Mouse (Mus musculus) ES-E14 (cell line): ENCODE results near the gene Gpr135. TPM values are rescaled to one million over a fixed set of nuclear protein-coding genes. Genes with fewer than 3 reads are reported as not detected.

ENCODE experiments used
- DNase-seq: peaks from one replicate; pipeline ENCODE4 v3.0.0-alpha.2; 2013; ENCODE audit warnings: low read depth, low spot score
- H3K27ac ChIP-seq: 2 replicates; pipeline ENCODE4 v1.5.1; 2012; ENCODE audit warnings: low read depth, mild to moderate bottlenecking, low read length, moderate library complexity, mixed read lengths; ENCODE audit not compliant: poor library complexity, insufficient read depth, severe bottlenecking
- H3K36me3 ChIP-seq: 2 replicates; pipeline ENCODE4 v1.6.1; 2012; ENCODE audit warnings: mild to moderate bottlenecking, low read length, moderate library complexity, mixed read lengths; ENCODE audit not compliant: control insufficient read depth, poor library complexity, insufficient read depth, severe bottlenecking
- H3K4me1 ChIP-seq, 2 experiments: fragments of 150-350 bp in 1 of 2; sonication (generic) in 1 of 2; 2 replicates each; pipeline ENCODE4 v1.6.1; 2012; ENCODE audit warnings: low read length in 2 of 2, mild to moderate bottlenecking in 1 of 2, mixed read lengths in 1 of 2; ENCODE audit not compliant: control insufficient read depth in 2 of 2, insufficient read depth in 2 of 2, poor library complexity in 1 of 2
- H3K4me3 ChIP-seq, 2 experiments: fragments of 150-350 bp in 1 of 2; sonication (generic) in 1 of 2; 2 replicates each; pipeline ENCODE4 v1.5.1; 2012; ENCODE audit warnings: low read length in 2 of 2, low read depth in 1 of 2, mild to moderate bottlenecking in 1 of 2, mixed read lengths in 1 of 2; ENCODE audit not compliant: insufficient read depth in 1 of 2, poor library complexity in 1 of 2, severe bottlenecking in 1 of 2
- H3K9ac ChIP-seq: 2 replicates; pipeline ENCODE4 v1.6.1; 2012; ENCODE audit warnings: low read depth, mild to moderate bottlenecking, low read length, mixed read lengths; ENCODE audit not compliant: poor library complexity, insufficient read depth, severe bottlenecking
- H3K9me3 ChIP-seq: fragments of 150-350 bp; sonication (generic); 2 replicates; pipeline ENCODE4 v1.6.1; 2012; ENCODE audit warnings: low read depth, mild to moderate bottlenecking, low read length; ENCODE audit not compliant: control insufficient read depth, insufficient read depth
- CHD2 ChIP-seq: IDR thresholded peaks from 2 replicates; pipeline ENCODE4 v1.6.1; 2014; ENCODE audit warnings: mild to moderate bottlenecking, low read depth, low read length, inconsistent platforms
- HCFC1 ChIP-seq: IDR thresholded peaks from 2 replicates; pipeline ENCODE4 v1.6.1; 2012; ENCODE audit warnings: low read length, inconsistent platforms, borderline replicate concordance; ENCODE audit not compliant: insufficient read depth
- MAFK ChIP-seq: IDR thresholded peaks from 2 replicates; pipeline ENCODE4 v1.6.1; 2014; ENCODE audit warnings: mild to moderate bottlenecking, low read depth, low read length, inconsistent platforms; ENCODE audit not compliant: insufficient read depth
- ZC3H11A ChIP-seq: IDR thresholded peaks from 2 replicates; pipeline ENCODE4 v1.6.1; 2012; ENCODE audit warnings: low read depth, mild to moderate bottlenecking, inconsistent platforms, low read length, borderline replicate concordance
- ZNF384 ChIP-seq: IDR thresholded peaks from 2 replicates; pipeline ENCODE4 v1.6.1; 2012; ENCODE audit warnings: low read depth, low read length, inconsistent platforms
- in situ Hi-C, 2 experiments: fragments of 600-800 bp; cut with MboI; formaldehyde crosslinking; loops; one replicate each; pipeline ENCODE4 v1.15.1; 2025; ENCODE audit warnings: low sequenced_read_pairs in 2 of 2, inconsistent platforms in 1 of 2; ENCODE audit not compliant: unreplicated experiment in 2 of 2
- total RNA-seq: library from RNA; depleted of rRNA; stranded (reverse); fragments of 300-350 nt; gene quantifications from 2 replicates; pipeline ENCODE4 v1.2.3, GENCODE M21; 2012

The Gpr135 gene
- total RNA-seq, 1 experiment = 2.7 TPM

- in situ Hi-C loops = no loop called here
- peak; percentile 99 for DNase-seq
- TF ChIP-seq MAFK = no peak
- peak; percentile 52; the same call in 1 of the 2 replicates for TF ChIP-seq HCFC1
- no peak for TF ChIP-seq ZC3H11A
- Histone ChIP-seq H3K9ac (peak within 1 kb of the TSS; percentile 84), H3K9me3 (no peaks in the 10 kb centered on the region), H3K36me3 (no peaks in the 10 kb centered on the region; the same call in 1 of the 2 replicates), H3K4me3 (peak within 1 kb of the TSS; percentile 91 to 95), H3K27ac (peak within 1 kb of the TSS; percentile 86), H3K4me1 (peaks cover 3 to 5% of the 10 kb centered on the region in 2 experiments; a peak in 1 of 4 replicates)
Measured at GRCm38 (mm10) chr12:72085329-72086165, 14.6 kb upstream of the Gpr135 start, which contains the start of the genes L3hypdh and Jkamp. Gene L3hypdh (minus strand): TSS chr12:72085439. Gene Jkamp (plus strand): TSS chr12:72085589.

- DNase-seq = no peak
- TF ChIP-seq ZC3H11A = no peak
- no peak for TF ChIP-seq CHD2
- TF ChIP-seq MAFK = no peak
- TF ChIP-seq HCFC1 = no peak
- TF ChIP-seq ZNF384 = no peak
- H3K36me3 ChIP-seq = no peaks in the 10 kb centered on the region; the same call in 1 of the 2 replicates
- no peaks in the 10 kb centered on the region for H3K9me3 ChIP-seq
- H3K4me3 ChIP-seq = peak overlapping the region; percentile 91 to 95
- H3K9ac ChIP-seq = peak overlapping the region; percentile 84
- in situ Hi-C loops = no loop called here
- H3K4me1 ChIP-seq = peaks cover 3 to 5% of the 10 kb centered on the region in 2 experiments; a peak in 1 of 4 replicates
- H3K27ac ChIP-seq = peak overlapping the region; percentile 15; the same call in 1 of the 2 replicates
Measured at GRCm38 (mm10) chr12:72085024-72085328, 14.1 kb upstream of the Gpr135 start.

GRCm38 (mm10) chr12:72084261-72085023, 13.5 kb upstream of the Gpr135 start:
- TF ChIP-seq HCFC1 (no peak), ZC3H11A (no peak), MAFK (no peak), ZNF384 (no peak), CHD2 (no peak)
- peaks cover 3 to 5% of the 10 kb centered on the region in 2 experiments; a peak in 1 of 4 replicates for H3K4me1 ChIP-seq
- DNase-seq = no peak
- no peaks in the 10 kb centered on the region for H3K9me3 ChIP-seq
- peak overlapping the region; percentile 84 for H3K9ac ChIP-seq
- 0 out of 2 replicates have a peak overlapping the region, but pooled peaks have one; percentile 1 for H3K27ac ChIP-seq
- in situ Hi-C loops = no loop called here
- H3K36me3 ChIP-seq = no peaks in the 10 kb centered on the region
- peak overlapping the region; percentile 91 to 95 for H3K4me3 ChIP-seq

GRCm38 (mm10) chr12:72083265-72083664, 12.3 kb upstream of the Gpr135 start:
- H3K36me3 ChIP-seq = no peaks in the 10 kb centered on the region
- no peak overlapping the region for H3K9ac ChIP-seq
- DNase-seq = no peak
- H3K4me3 ChIP-seq = no peak overlapping the region
- no peak overlapping the region for H3K27ac ChIP-seq
- in situ Hi-C loops = no loop called here
- TF ChIP-seq ZC3H11A = no peak
- no peak for TF ChIP-seq MAFK
- TF ChIP-seq HCFC1 = no peak
- no peak for TF ChIP-seq CHD2
- peaks cover 3 to 5% of the 10 kb centered on the region in 2 experiments; a peak in 1 of 4 replicates for H3K4me1 ChIP-seq
- no peaks in the 10 kb centered on the region for H3K9me3 ChIP-seq
